Mouse (Mus musculus): Measurements from ENCODE around the gene Gm44790. TPM values are rescaled to one million over a fixed set of nuclear protein-coding genes. Genes with fewer than 3 reads are reported as not detected.
A peak's percentile ranks its signal among the peaks of the same experiment; 100 is the strongest.

Gene Gm44790
- polyA plus RNA-seq, 1 experiment from 2014 or later: not detected

DNA sequence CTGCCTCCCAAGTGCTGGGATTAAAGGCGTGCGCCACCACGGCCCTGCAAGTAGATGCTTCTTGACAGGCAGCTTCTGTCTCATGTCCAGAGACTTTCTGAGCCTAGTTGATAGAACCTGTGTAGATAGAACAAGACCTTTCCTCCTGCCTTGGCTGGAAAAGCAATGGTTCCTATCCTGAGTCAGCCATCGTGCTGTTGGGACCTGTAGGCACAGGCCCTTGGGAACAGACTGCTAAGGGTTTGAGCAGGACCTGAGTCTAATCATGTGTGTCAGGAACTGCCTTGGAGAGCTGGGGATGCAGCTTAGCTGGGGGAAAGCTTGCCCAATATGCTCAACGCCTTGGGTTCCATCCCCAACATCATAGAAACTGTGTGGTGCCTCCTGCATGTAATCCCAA is 47.6 kb downstream of the Gm44790 start:
- Histone ChIP-seq H3K4me3 (replicated peaks; ENCODE audit: low read depth, low read length) (no peak overlapping the region), H3K36me3 (ENCODE audit: control insufficient read depth, insufficient read depth, low read length) (peaks cover 11% of the 10 kb centered on the region), H3K9ac (replicated peaks; ENCODE audit: low read length) (no peak overlapping the region), H3K4me1 (ENCODE audit: control insufficient read depth, insufficient read depth, low read length) (peaks cover 16% of the 10 kb centered on the region), H3K4me2 (ENCODE audit: low read length) (no peak overlapping the region), H3K9me3 (ENCODE audit: control insufficient read depth, low read length) (no peaks in the 10 kb centered on the region), H3K27ac (replicated peaks; ENCODE audit: low read depth, low read length) (no peak overlapping the region), H3K27me3 (ENCODE audit: control insufficient read depth, insufficient read depth, low read length) (no peaks in the 10 kb centered on the region)
- no peak for ATAC-seq (ENCODE audit: low FRiP score, low TSS enrichment)
- DNase-seq: no peak
- WGBS: 96% methylated on average over 5 of the region's 5 CpGs

DNA sequence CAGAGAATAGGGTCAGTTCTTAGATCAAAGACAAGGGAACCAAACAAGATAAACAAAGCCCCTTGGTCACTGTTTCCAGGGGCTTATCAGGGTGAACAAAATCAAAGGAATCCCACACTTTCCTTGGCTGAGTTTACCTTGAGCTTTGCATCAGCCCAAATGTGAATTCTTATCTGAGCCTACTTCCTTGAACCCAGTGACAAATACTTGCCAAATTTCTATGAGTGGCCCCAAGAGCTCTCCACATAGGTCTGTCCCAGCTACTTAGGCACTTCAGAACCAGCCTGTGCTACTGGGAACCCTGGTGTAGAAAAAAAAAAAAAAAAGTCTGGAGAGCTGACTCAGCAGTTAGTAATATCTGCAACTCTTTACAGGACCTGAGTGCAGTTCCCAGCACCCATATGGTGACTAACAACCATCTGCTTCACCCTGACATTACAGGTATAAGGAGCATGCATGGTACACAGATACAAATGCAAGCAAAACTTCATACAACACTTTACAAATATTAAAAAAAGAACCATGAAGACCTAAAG is 48.3 kb downstream of the Gm44790 start:
- no peak overlapping the region for H3K4me2 ChIP-seq (ENCODE audit: low read length)
- DNase-seq (no peak), ATAC-seq (ENCODE audit: low FRiP score, low TSS enrichment) (no peak)
- H3K4me3 ChIP-seq (replicated peaks; ENCODE audit: low read depth, low read length): no peak overlapping the region
- H3K36me3 ChIP-seq (ENCODE audit: control insufficient read depth, insufficient read depth, low read length): peaks cover 6% of the 10 kb centered on the region
- H3K27me3 ChIP-seq (ENCODE audit: control insufficient read depth, insufficient read depth, low read length): no peaks in the 10 kb centered on the region
- peaks cover 16% of the 10 kb centered on the region for H3K4me1 ChIP-seq (ENCODE audit: control insufficient read depth, insufficient read depth, low read length)
- no peaks in the 10 kb centered on the region for H3K9me3 ChIP-seq (ENCODE audit: control insufficient read depth, low read length)
- H3K27ac ChIP-seq (replicated peaks; ENCODE audit: low read depth, low read length): no peak overlapping the region
- no peak overlapping the region for H3K9ac ChIP-seq (replicated peaks; ENCODE audit: low read length)

DNA sequence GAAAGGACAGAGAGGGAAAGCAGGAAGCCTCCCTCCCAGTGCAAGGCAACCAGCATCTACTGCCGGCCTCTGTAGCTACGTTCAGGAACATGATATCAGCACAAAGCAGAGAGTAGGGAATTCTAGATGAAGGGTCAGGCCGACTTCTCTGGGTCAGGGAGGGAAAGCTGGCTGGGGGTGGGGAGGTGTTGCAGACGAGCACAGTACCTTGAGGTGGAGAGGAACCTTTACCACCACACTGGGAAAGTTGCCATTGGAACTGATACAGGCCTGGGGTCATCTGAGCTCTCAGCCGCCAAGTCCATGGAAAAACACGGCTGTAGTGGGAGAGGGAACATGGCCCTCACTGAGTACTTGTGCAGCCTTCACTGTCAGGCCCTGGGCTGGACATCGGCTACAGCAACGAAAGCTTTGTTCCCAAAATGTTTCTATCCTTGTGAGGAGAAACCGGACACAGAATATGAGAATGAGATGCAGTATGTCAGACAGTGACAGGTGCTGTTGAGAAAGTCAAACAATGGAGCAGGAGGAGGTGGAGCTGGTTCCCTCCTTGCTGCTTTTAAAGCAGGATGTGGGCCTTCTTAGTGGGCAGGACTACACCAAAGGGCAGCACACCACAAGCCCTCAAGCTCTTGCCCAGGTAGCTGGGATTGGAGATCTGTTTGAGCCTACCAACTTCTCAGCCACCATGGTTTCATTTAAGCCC is 49.2 kb downstream of the Gm44790 start:
- Histone ChIP-seq H3K4me2 (ENCODE audit: low read length) (no peak overlapping the region), H3K27me3 (ENCODE audit: control insufficient read depth, insufficient read depth, low read length) (no peaks in the 10 kb centered on the region), H3K27ac (replicated peaks; ENCODE audit: low read depth, low read length) (no peak overlapping the region), H3K9me3 (ENCODE audit: control insufficient read depth, low read length) (no peaks in the 10 kb centered on the region), H3K4me1 (ENCODE audit: control insufficient read depth, insufficient read depth, low read length) (peaks cover 19% of the 10 kb centered on the region), H3K9ac (replicated peaks; ENCODE audit: low read length) (no peak overlapping the region), H3K36me3 (ENCODE audit: control insufficient read depth, insufficient read depth, low read length) (no peaks in the 10 kb centered on the region), H3K4me3 (replicated peaks; ENCODE audit: low read depth, low read length) (no peak overlapping the region)
- whole genome bisulfite sequencing: 87% methylated on average over 9 of the region's 9 CpGs
- no peak for ATAC-seq (ENCODE audit: low FRiP score, low TSS enrichment)
- DNase-seq: no peak

DNA sequence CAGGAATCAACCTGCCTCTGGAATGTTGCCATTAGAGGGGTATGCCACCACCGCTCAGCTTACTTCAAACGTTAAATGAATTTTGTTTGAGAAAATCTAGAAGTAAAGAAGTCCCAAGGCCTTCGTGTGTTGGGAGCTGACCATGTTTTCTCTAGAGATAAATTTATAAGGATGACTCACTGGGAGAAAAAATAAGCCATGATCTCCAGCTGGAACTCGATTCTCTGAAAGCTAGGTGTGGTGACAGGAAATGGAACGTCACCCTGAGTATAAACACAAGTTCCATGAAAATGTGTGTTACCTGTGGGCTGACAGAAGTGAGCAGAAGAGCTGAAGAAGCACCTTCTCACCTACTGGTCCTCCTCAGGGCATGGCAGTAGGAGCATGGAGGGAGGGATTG is 50.5 kb downstream of the Gm44790 start:
- no peak overlapping the region for H3K27ac ChIP-seq (replicated peaks; ENCODE audit: low read depth, low read length)
- no peaks in the 10 kb centered on the region for H3K27me3 ChIP-seq (ENCODE audit: control insufficient read depth, insufficient read depth, low read length)
- DNase-seq (no peak), ATAC-seq (ENCODE audit: low FRiP score, low TSS enrichment) (no peak)
- 86% methylated on average over 5 of the region's 5 CpGs for WGBS
- H3K9me3 ChIP-seq (ENCODE audit: control insufficient read depth, low read length): no peaks in the 10 kb centered on the region
- no peaks in the 10 kb centered on the region for H3K36me3 ChIP-seq (ENCODE audit: control insufficient read depth, insufficient read depth, low read length)
- no peak overlapping the region for H3K4me3 ChIP-seq (replicated peaks; ENCODE audit: low read depth, low read length)
- H3K4me2 ChIP-seq (ENCODE audit: low read length): no peak overlapping the region
- H3K9ac ChIP-seq (replicated peaks; ENCODE audit: low read length): no peak overlapping the region
- H3K4me1 ChIP-seq (ENCODE audit: control insufficient read depth, insufficient read depth, low read length): peaks cover 15% of the 10 kb centered on the region

- H3K27me3 ChIP-seq (ENCODE audit: control insufficient read depth, insufficient read depth, low read length): no peaks in the 10 kb centered on the region
- no peak overlapping the region for H3K9ac ChIP-seq (replicated peaks; ENCODE audit: low read length)
- WGBS: 74% methylated on average over 3 of the region's 3 CpGs
- H3K4me3 ChIP-seq (replicated peaks; ENCODE audit: low read depth, low read length): no peak overlapping the region
- ATAC-seq (ENCODE audit: low FRiP score, low TSS enrichment) (no peak), DNase-seq (no peak)
- H3K9me3 ChIP-seq (ENCODE audit: control insufficient read depth, low read length): no peaks in the 10 kb centered on the region
- 0 out of 2 replicates have a peak, but pooled peaks cover 4% of the 10 kb centered on the region for H3K4me1 ChIP-seq (ENCODE audit: control insufficient read depth, insufficient read depth, low read length)
- H3K27ac ChIP-seq (replicated peaks; ENCODE audit: low read depth, low read length): no peak overlapping the region
- no peaks in the 10 kb centered on the region for H3K36me3 ChIP-seq (ENCODE audit: control insufficient read depth, insufficient read depth, low read length)
- H3K4me2 ChIP-seq (ENCODE audit: low read length): no peak overlapping the region
These were observed 52.9 kb downstream of the Gm44790 start for GRCm38 (mm10) chr6:86479311-86479710.

DNA sequence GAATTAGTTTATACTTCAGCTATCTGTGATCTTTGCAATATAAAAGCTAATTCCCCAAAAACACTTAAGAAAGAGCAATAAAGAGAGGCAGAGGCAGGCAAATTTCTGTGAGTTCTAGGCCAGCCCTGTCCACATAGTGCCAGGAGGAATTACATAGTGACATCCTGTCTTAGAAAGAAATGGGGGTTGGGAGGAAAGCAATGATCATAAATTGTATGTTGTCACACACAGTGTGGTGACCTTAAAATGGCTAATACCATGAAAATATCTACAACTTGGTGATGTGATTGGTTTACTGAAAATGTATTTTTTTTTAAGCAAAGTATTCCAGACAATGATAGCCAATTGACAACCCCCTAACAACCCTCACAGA is 53.3 kb downstream of the Gm44790 start:
- ATAC-seq (ENCODE audit: low FRiP score, low TSS enrichment): no peak
- no peak overlapping the region for H3K4me2 ChIP-seq (ENCODE audit: low read length)
- no peak overlapping the region for H3K9ac ChIP-seq (replicated peaks; ENCODE audit: low read length)
- H3K27me3 ChIP-seq (ENCODE audit: control insufficient read depth, insufficient read depth, low read length): no peaks in the 10 kb centered on the region
- no peak overlapping the region for H3K4me3 ChIP-seq (replicated peaks; ENCODE audit: low read depth, low read length)
- no peaks in the 10 kb centered on the region for H3K36me3 ChIP-seq (ENCODE audit: control insufficient read depth, insufficient read depth, low read length)
- H3K27ac ChIP-seq (replicated peaks; ENCODE audit: low read depth, low read length): no peak overlapping the region
- DNase-seq: no peak
- H3K9me3 ChIP-seq (ENCODE audit: control insufficient read depth, low read length): no peaks in the 10 kb centered on the region
- 0 out of 2 replicates have a peak, but pooled peaks cover 4% of the 10 kb centered on the region for H3K4me1 ChIP-seq (ENCODE audit: control insufficient read depth, insufficient read depth, low read length)

GRCm38 (mm10) chr6:86480189-86480831 is 53.9 kb downstream of the Gm44790 start:
- peak overlapping the region; percentile 60; the same call in 1 of the 2 replicates for H3K27ac ChIP-seq (replicated peaks; ENCODE audit: low read depth, low read length)
- H3K4me2 ChIP-seq (ENCODE audit: low read length): no peak overlapping the region
- DNase-seq (peak; percentile 28), ATAC-seq (ENCODE audit: low FRiP score, low TSS enrichment) (no peak)
- 37% methylated on average over 9 of the region's 9 CpGs for WGBS
- 0 out of 2 replicates have a peak, but pooled peaks cover 4% of the 10 kb centered on the region for H3K4me1 ChIP-seq (ENCODE audit: control insufficient read depth, insufficient read depth, low read length)
- no peaks in the 10 kb centered on the region for H3K36me3 ChIP-seq (ENCODE audit: control insufficient read depth, insufficient read depth, low read length)
- no peak overlapping the region for H3K9ac ChIP-seq (replicated peaks; ENCODE audit: low read length)
- no peak overlapping the region for H3K4me3 ChIP-seq (replicated peaks; ENCODE audit: low read depth, low read length)
- no peaks in the 10 kb centered on the region for H3K27me3 ChIP-seq (ENCODE audit: control insufficient read depth, insufficient read depth, low read length)
- no peaks in the 10 kb centered on the region for H3K9me3 ChIP-seq (ENCODE audit: control insufficient read depth, low read length)

- WGBS: 95% methylated on average over 5 of the region's 5 CpGs
- DNase-seq (no peak), ATAC-seq (ENCODE audit: low FRiP score, low TSS enrichment) (no peak)
- no peak overlapping the region for H3K4me3 ChIP-seq (replicated peaks; ENCODE audit: low read depth, low read length)
- no peak overlapping the region for H3K9ac ChIP-seq (replicated peaks; ENCODE audit: low read length)
- no peak overlapping the region for H3K27ac ChIP-seq (replicated peaks; ENCODE audit: low read depth, low read length)
- no peak overlapping the region for H3K4me2 ChIP-seq (ENCODE audit: low read length)
- H3K27me3 ChIP-seq (ENCODE audit: control insufficient read depth, insufficient read depth, low read length): no peaks in the 10 kb centered on the region
- 0 out of 2 replicates have a peak, but pooled peaks cover 4% of the 10 kb centered on the region for H3K4me1 ChIP-seq (ENCODE audit: control insufficient read depth, insufficient read depth, low read length)
- H3K36me3 ChIP-seq (ENCODE audit: control insufficient read depth, insufficient read depth, low read length): no peaks in the 10 kb centered on the region
- H3K9me3 ChIP-seq (ENCODE audit: control insufficient read depth, low read length): no peaks in the 10 kb centered on the region
These were observed 55.4 kb downstream of the Gm44790 start for GRCm38 (mm10) chr6:86481871-86482270.
